Mouse (Mus musculus): ENCODE results near the gene Sh3bgrl2.

DNA sequence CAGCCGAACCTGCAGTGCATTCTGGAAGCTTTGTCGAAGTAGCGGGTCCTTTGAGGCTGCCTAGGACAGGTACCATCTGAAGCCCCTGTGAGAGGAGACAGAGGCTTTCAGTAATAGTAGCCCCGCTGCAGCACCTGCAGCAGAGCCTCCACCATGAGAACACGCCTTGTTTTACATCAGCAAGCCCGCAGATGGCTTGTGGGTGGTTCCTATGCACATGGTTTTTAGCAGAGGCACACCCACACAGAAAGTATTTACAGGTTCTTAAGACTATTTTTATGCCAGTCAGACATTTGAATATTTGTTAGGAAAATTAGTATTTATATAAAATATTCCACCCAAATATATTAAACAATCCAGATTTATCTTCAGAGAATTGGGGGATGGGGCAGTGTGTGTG lies 48.0 kb downstream of the Sh3bgrl2 start:
- no peak for TF ChIP-seq CTCF (IDR thresholded peaks at IDR 0.05; ENCODE audit: extremely low read depth, insufficient read length, insufficient replicate concordance, low read depth, low read length)
- no peak for TF ChIP-seq POLR2A (IDR thresholded peaks at IDR 0.05; ENCODE audit: low read depth, low read length)
